Mouse (Mus musculus): ENCODE measurements around the gene Tmem135.

Tmem135 gene

DNA sequence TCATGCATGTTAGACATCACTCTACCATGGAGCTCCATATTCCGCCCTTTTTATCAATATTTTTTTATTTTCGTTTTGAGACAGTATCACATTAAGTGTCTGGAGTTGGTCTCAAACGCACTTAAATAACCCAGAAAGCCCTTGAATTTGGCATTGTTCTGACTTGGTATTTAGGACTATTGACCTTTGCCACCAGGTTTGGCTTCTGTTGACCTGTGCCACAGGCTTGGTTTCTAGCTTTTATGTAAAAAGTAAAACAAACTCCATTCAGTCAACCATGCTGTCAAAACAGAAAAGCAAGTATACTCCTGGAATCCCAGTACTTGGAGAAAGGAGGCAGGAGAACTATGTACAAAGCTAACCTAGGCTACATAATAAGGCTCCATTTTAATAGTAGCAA, 12.7 kb downstream of the Tmem135 start:
- in situ Hi-C loops (cut with MboI, MseI): no loop called here

DNA sequence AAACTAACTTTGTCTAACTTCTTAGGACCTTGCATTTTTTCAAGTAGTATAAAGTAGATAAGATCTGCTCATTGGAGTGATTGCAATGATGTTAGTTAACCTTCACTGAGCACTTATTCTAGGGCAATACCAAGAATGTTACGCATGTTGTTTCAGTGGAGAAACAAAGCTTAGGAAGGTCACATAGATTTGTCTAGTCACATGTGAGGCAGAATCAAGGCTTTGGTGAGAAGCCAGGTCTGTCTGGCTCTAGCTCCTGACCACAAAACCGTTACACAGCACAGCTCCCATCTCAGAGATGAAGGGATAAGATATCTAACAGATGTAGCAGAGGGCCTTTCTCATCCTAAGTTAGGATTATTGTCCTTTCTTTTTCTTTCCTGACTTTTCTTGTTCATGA, 13.4 kb downstream of the Tmem135 start:
- in situ Hi-C loops (cut with MboI, MseI): no loop called here

DNA sequence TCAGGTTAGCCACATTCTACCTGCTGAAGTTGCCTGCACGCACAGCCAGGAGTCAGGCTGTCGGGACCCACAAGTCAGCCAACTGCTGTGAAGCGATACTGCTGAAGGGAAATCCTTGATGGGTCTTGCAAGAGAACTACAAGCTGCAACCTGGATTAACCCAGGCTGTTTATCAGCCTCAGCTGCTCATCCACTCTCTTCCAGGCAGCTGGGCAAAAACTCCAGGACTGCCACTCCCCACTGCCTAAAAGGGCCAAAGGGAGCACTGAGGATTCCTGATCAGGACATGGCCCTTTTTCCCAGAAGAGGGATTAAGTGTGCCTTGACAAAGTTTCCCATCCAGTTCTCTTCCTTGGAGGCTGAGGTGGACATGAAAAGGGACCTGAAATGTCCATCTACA, 15.0 kb downstream of the Tmem135 start:
- in situ Hi-C loops (cut with MboI, MseI): no loop called here

DNA sequence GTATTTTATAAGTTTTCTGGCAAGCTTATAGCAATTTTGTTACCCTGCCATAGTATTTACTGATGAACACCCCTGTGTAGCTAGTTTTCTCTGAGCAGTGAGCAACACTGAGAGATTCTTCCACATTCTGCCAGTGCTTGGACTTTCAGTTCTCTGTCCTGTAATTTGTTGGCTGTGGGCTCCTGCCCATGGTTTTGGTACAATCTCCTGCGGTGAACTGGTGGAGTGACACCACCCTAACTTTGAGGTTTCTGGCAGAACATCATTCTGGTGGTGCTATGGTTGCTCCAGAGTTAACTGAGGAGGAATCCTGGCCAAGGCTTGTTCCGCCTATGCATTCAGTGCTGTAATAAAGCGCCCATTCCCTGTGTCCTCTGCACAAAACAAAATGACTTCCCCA, 21.1 kb downstream of the Tmem135 start:
- in situ Hi-C loops (cut with MboI, MseI): no loop called here

DNA sequence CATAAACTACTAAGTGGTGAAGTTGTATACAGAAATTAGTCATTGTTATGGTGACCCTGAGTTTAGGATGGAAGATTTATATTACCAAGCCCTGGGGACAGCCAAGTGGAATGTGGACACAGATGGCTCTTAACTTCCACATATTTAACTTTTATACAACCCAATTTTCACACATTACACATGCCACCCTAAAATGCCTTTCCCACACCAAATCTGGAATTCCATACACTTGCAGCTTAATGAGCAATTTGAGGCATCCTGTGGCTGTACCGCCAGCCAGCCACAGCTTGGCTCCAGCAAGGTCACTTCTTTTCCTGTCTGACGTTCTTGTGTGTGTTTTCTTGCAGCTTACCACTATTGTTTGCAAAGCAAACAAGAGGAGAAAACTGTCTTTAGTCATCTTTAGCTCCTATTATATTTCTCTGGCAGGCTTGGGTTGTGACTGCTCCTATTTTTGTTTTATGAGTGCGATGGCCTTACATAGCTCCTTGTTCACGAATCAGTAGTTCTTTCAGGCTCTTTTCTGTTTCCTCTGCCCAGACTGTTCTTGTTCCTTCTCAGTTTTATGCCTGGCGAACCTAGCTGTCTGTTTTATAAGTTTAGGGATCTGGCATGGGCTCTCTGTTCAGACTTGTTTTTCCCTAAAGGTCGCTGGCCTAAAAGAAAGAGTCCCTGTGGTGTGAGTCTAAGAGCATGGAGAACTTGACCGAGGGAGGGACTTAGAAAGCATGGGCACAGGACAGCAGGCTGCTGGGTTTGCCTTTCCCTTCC, 22.9 kb downstream of the Tmem135 start:
- in situ Hi-C loops (cut with MboI, MseI): no loop called here

DNA sequence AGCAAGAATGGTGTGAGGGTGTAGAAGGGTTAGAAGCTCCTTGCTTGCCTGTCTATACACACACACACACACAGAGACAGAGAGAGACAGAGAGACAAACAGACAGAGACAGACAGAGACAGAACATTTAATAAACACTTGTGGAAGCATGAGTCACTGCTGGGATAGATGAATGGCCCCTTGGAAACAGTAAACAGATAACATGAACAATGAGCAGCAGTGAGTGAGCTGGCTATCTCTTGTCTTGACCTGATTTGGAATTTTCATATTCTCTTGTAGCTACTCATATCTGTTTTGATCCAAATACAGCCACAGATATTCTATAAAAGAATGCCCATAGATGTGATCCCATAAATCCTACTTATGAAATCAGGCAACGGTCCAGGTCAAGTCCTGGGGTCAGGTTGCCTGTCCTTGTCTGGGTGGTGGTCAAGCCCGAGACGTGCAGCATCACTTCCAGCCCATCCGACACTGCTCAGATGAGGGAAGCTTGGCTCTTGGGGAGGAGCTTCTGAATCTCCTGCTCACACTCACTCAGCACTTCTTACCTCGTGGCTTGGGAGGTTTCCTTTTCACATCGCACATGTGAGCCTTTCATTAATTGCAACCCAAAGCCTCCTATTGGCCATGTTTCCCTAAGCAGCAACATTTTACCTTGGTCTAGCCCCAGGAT, 32.3 kb downstream of the Tmem135 start:
- in situ Hi-C loops (cut with MboI, MseI): no loop called here

DNA sequence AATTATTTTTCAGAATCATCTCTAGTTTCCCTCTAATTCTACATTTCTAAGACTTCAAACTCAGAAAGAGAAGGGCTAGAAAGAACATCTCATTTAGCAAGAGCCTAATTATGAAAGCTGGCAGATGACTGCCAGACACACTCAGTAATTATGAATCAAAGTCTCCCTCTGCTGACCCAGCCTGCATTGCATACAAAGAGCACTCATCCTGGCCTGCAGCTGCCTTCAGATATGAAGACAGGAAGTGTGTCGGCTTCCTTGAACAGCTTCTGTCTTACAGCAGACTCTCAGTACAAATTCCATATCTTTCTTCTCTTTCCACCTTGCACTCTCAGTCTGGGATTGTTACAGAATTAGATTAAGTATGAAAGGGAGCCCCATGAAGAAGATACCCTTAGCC, 33.1 kb downstream of the Tmem135 start:
- in situ Hi-C loops (cut with MboI, MseI): no loop called here

DNA sequence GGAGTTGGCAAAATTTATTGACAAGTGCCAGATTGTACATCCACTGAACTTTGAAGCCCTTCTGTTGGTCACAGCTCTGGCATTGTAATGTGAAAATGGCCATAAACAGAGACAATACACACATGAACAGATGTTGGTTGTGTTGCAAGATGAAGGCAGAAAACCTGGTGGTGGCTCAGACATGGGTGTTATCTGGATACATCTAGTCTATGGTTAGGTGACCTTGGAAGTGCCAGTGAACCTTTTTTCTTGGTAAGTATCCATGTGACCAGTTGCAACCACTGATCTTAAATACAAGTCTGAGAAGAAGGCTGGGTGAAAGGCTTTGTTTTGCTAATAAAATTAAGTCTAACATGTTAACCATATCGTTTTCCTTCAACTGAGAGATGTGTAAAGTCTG, 33.9 kb downstream of the Tmem135 start:
- in situ Hi-C loops (cut with MboI, MseI): no loop called here

DNA sequence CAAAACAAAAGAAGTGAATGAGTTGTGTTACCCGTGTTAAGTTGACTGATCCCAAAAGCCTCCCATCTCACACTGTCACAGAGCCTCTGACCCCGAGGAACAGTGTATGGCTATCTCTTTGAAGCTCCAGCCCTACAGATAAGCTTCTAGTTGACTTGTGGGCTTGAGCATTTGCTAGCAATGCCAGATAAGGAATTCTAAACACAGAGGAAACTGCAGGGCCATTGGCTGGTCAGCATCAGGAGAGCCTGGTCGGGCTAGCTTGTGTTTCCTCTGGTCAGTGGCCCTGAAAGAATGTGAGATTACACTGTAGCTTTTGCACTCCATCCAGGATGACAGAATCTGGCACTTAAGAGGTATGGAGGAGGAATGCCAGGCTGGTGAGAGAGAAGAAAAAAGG, 36.4 kb downstream of the Tmem135 start:
- in situ Hi-C loops (cut with MboI, MseI): loop anchor here (5.0 kb wide), 1 partner anchor 45 kb away; no protein-coding TSS in a partner anchor

DNA sequence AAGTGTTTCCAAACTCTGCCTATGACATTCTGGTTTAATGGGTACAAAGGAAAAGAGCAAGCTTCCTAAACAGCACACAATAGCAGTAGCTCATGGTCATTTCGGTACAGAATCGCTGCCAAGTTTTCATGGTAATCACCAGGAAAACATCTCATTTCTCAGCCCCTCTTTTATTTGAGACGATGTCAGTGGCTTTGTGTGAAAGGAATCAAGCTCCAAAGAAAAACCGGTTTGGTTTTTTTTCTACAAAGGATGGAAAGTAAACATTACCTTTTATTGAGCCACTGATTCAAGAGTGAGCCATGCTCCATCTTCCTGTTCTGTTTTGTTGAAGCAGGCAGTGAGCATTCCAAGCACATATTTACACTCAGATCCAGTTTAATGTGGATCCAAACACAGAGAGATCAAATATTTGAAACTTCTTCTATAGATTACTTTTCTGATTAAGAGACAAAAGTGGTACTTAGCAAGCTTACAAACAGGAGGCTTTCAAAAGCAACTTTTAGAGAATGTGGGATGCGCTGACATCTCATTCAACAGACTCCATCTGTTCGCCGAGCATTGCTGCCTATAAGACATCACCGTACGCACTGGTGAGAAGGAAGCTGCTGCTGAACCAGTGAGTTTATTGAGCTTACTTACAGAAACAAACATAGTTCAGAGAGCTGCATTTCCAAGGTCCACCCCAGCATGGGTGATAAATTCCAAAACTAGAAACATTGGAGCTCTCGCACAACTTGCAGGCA, 38.7 kb downstream of the Tmem135 start:
- in situ Hi-C loops (cut with MboI, MseI): loop anchor here (5.0 kb wide), 1 partner anchor 47 kb away; no protein-coding TSS in a partner anchor

DNA sequence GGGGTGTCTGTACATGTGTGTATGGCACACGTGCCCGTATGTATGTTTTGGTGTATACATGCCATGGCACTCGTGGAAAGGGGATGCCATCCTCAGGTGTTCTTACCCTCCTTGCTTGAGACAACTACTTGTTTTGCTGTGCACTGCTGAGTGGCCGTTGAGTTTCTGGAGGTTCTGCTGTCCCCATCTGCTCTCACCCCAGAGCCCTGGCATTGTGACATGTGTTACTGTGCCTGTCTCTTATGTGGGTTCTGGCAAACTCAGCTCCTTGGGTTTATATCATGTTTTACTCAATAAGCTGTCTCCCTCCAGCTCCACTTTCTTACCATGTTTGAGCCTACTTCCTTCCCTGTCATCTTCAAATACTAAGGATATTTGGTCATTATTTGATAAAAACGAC, 40.0 kb downstream of the Tmem135 start:
- in situ Hi-C loops (cut with MboI, MseI): no loop called here

DNA sequence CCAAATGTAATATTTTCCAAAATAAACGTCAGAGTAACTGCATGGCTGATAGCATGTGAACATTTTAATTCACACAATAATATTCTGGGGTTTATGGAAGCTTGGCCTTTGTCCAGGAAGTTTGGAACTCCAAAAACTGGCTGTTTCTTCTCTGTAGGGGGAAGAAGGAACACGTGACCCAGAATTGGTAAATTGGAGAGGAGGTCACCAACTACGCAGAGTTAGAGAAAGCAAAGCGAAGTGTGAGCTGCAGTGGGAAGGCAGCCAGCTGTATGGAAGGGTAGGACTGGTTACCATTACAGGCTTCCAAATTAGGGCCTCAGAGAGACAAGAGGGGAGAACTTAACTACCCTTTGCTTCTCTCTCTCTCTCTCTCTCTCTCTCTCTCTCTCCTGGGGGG, 47.7 kb downstream of the Tmem135 start:
- in situ Hi-C loops (cut with MboI, MseI): no loop called here

DNA sequence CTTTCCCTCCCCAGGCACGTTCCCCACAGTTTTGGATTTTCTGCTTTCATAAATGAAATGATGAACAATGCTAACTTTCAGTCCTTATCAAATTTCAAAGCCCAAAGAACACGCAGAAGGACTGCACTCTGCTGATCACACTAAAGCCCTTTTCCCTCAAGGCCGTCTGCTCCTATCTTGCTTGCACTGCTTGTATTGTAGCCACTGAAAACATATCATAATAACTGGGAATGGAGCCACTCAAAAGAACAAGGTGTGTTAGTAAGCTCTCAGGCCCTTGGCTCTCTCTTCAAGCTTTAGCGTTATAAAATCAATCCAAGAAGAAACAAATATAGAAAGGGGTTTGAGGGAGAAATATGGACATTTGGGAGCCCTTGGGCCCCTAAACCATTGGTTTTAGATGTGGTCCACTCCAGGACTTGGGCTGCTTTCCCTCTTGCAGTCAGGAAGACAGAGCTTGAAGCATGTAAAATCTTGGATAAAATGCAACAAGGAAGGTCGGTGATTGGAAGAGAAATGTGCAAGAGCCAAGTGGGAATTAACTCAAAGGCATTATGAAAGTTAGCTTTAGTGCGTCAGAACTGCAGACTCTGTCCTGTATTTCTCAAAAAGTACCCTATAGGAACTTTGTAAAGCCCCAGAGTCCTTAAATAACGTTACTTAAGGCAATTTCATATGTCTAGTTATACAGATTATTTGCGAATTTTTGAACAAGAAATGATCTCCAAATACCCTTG, 48.3 kb downstream of the Tmem135 start:
- in situ Hi-C loops (cut with MboI, MseI): no loop called here

DNA sequence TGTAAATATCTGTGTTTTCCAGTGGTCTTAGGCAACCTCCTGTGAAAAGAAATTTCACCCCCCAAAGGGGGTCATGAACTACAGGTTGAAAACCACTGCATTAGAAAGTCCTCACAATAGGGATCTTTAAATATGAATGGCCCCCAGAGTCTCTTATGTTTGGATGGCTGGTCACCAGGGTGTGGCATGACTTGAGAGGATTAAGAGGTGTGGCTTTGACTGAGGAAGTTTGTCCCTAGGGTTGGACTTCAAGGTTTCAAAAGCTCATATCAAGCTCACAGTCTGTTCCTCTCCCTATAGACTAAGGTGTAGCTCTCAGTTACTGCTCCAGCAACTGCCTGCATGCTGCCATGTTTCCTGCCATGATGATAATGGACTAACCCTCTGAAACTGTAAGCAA, 62.0 kb downstream of the Tmem135 start:
- in situ Hi-C loops (cut with MboI, MseI): no loop called here

DNA sequence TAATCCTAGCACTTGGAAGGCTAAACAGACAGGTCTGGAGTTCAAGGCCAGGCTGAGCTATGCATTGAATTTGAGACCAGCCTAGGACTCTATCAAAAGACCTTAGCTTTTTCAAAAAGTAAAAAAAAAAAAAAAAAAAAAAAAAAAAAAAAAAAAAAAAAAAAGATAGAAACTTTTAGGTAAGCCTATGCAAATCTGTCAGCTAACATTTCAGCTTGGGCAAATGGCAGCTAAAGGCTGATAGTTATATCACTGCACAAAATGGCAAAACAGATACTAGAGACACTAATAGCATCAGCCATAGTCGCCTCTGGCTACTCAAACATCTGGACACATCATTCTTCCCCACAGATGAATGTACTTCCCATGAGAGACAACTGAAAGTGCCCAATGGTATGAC, 64.2 kb downstream of the Tmem135 start:
- in situ Hi-C loops (cut with MboI, MseI): no loop called here

DNA sequence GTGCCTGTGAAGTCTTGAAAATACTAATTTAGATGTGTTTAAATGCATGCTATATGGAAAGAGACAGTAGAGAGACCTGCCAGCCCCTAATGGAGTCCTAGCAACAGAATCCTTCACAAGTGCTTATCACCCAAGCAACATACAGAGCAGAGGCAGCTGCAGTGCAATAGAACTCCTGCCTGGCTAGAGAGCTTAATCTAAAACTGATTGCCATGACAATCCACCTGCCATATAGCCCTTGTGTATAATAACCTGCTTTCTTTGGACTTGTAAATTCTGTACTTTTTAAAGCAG, 64.9 kb downstream of the Tmem135 start:
- in situ Hi-C loops (cut with MboI, MseI): no loop called here

DNA sequence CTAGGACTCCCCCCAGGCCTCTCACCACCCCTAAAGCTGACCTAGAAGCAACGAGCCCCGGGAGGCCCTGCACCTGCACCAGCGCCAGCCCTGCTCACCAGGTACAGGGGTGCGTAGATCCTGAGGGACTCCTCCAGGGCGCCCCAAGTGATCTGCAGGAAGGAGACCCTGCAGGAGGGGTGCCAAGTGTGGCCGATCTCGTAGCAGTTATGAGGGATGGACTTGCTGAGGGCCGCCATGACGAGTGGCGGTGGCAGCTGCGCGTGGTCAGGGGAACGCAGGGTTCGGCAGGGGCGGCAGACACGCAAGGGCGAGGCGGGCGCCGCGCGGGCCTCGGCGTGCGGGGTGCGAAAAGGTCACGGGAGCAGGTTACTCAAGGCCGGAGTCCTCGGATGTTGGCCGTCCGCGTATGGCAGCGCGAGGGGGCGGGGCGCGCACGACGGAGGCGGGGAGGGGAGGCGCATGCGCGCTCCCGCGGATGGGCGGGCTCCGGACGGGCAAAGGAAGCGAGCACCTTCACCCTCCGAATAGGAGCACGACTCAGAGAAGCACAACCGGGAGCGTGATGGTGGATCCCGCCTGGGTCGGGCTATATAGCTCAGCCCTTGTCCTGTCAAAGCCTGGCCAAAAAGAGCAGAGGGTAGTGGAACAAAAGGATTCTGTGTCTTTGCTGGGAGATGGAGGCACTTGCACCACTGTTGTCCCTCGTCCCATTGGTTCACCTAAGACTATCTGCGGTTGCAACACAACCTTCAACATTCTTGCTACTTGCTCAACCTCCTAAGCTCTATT, 65.5 kb downstream of the Tmem135 start:
- in situ Hi-C loops (cut with MboI, MseI): no loop called here

DNA sequence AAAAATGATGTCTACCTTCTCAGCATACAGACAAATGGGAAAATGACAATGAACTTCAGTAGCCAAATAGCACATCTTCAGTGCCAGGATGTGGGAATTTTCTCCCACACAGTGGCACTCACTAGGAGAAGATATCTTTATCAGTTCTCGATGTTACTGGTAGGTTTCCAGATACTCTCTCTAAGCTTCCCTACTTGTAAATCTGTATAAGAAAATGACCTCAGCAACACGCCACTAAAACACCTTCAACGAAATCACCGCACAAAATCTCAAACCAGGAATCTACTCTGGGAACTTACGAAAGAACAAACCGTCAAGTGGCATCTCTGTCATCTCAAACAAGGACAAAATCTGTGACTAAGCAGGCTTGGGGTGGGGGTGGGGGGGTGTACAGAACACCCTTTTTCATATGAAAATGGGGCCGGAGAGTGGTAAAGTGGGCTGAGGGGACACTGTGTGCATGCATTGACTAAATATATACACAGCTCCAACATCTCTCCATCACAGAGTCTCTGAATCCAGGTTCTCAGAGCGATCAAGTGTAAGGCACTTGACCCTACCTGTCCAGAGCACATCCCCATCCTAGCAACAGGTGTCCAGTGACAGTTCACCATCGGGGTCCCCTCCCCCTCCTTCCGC, 66.2 kb downstream of the Tmem135 start:
- in situ Hi-C loops (cut with MboI, MseI): no loop called here

DNA sequence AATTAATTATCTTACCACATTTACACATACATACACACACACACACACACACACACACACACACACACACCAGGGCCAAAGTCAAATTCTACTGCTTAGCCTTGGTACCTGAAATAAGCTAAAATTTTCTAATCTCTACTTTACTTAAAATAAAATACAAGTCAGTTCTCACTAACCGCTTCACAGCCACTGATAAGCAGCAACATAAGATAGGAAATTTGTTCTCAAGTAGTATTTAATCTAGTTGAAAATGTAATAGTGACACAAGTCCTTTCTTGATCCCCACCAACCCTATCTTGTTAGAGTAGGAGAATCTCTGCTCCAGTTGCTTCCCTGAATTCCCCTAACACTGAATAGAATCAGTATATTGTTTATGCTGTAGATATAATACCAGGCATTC, 67.6 kb downstream of the Tmem135 start:
- in situ Hi-C loops (cut with MboI, MseI): no loop called here

DNA sequence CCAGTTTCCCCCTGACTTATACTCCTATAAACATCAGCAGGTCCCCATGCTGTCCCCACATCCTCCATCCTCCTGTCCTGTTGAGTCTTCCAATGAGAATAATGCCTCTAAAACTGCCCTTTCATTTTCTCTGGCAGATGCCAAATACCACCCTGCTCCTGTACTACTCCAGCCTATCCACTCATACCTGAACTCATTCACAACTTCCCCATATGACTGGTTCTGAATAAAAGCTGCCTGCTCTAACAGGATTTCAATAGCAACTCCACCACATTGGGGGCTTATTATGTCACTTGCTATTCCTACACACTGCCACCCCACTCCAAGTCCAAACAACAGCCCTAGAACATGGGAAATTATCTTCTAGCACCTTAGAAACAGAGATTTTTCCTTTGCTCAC, 68.7 kb downstream of the Tmem135 start:
- in situ Hi-C loops (cut with MboI, MseI): no loop called here

DNA sequence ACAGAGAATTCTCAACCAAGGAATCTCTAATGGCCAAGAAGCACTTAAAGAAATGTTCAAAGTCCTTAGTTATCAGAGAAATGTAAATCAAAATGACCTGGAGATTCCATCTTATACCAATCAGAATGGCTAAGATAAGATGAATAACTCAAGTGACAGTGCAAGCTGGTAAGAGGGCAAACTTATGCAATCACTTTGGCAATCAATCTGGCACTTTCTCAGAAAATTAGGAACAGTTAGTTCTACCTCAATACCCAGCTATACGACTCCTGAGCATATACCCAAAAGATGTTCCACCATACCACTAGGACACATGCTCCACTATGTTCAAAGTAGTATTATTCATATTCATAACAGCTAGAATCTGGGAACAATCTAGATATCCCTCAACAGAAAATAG, 74.1 kb downstream of the Tmem135 start:
- in situ Hi-C loops (cut with MboI, MseI): no loop called here

Measured in regulatory T cell (primary cell).